Mouse (Mus musculus): ENCODE data around the gene Mrgprg. TPM values are rescaled to one million over a fixed set of nuclear protein-coding genes. Genes with fewer than 3 reads are reported as not detected.
A peak's percentile ranks its signal among the peaks of the same experiment; 100 is the strongest.

Gene Mrgprg
- total RNA-seq, 2 experiments from 2014 or later = not detected

DNA sequence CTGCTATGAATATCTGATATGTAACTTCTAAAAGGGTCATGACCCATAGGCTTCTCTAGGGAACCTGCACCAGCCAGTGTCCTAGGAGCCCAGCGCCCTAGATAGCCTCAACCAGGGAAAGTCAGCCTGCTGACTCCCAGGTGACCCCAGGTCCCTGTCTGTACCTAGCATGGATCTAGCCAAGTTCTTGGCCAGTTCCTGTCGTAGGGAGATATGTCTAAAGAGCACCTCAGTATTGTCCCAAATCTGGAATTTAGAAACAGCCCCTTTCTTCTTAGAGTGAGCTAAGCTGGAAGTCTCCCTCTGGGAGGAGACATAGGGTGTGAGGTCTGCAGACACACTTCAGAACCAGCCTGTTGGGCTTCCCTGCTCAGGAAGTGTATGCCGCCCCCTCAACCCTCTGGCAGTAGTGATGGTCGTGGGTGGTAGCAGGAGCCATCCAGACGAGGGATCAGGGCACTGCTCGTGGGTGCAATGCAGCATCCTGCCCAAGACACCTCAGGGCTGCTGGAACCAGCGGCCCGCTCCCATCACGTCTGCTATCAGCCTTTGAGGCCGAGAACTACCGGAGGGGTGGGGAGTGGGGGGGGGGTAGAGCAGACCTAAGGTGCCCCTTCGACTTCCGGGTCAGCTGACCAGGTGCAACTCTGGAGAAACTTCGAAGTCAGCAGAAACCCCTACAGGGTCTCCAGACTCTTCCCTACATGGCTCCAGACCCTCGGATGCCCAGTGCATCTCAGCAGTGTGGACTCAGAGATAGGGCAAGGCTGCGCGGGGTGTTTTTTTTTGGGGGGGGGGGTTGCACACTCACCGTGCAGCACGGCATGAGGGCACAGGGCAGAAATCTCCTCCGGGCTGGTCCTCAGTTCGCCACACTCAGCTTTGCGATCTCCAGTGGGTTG, 10.4 kb downstream of the Mrgprg start, which contains the start of gene Osbpl5:
Gene Osbpl5, minus strand, starts transcription at position 861 of the 902 bp plus-strand sequence.
- no peak for DNase-seq (ENCODE audit: low spot score in 2 of 2)

DNA sequence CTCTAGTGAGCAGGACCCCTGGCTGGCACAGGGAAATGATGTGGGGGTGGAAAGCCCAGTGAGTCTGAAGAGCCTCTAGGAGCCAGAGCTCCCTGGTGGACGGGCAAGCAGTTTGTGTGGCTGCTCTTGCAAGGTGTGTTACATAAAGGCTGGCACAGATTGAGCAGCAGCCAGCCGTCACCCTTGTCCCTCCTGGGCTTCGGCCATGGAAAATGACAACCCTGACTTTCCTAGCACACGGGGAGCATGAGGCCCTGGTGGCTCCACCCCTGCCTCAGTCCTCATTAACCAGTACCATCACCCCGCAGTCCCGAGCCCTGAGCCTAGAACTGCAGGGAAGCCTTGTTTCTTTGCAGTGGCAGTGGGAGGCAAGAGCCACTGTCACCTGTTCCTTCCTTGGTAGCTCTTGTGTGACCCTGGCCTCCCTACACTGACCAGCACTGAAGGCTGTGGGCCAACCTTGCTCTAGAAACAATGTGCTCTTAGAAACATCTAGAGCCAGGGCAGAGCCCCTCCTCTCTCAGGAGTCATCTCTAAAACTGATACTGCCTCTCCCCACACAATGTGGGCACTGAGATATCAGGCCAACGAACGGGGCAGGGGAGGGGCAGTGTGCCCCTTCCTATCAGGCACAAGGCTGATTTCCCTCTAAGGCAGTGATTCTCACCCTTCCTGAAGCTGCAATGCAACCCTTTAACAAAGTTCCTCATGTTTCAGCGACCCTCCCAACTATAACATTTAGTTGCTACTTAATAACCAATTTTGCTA, 11.3 kb downstream of the Mrgprg start:
- no peak for DNase-seq (ENCODE audit: low spot score in 2 of 2)

DNA sequence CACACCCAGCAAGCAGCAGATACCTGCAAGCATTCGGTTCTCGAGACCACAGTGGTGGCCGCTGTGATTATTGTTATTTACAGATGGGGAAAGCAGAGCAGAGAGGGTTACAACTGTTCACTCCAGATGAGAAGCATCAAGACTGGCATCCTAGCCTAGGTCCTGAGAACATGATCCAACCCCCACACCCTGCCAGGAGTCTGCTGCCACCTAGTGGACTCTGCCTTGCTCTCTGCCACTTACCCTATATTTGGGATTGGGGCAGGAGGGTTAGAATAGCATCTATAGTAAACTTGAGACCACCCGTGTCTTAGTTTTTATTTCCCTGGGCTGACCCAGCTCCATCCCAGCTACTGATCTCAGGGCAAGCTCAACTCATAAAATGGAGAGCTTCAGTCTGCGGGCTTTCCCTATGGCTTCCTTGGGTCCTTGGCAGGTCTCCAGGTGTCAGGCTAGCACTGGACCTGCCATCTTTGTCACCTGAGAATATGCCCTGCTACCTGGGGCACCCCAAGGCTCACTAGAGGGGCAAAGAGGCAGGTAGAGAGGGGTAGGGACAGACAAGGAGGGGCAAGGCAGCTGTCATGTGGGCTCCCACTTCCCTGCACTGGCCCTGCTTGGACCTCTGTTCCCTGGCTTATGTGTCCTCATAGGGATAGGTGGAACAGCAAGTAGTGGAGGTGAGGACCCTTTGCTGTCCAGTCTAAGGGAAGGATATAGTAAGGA, 12.6 kb downstream of the Mrgprg start:
- DNase-seq (ENCODE audit: low spot score in 2 of 2) = peak in 1 of 2 experiments; percentile 58

DNA sequence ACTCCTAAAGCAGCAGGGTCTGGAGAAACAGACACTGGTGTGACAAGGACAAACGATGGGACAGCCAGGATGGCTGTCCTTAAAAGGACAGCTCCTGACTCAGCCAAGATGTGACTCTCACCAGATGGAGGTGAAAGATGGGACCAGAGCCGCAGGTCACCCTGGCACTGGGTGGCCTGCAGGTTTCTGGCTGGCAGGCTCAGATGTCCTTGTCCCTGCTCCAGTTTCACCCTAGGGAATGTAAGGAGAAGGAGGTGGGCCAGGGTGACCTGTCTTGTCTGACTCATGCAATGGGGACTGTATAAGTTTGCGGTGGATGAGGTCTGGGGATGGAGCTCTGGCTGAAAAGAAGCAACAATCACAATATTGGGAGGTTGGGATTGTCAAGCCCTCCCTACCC, 14.2 kb downstream of the Mrgprg start:
- DNase-seq (ENCODE audit: low spot score in 2 of 2) = no peak

DNA sequence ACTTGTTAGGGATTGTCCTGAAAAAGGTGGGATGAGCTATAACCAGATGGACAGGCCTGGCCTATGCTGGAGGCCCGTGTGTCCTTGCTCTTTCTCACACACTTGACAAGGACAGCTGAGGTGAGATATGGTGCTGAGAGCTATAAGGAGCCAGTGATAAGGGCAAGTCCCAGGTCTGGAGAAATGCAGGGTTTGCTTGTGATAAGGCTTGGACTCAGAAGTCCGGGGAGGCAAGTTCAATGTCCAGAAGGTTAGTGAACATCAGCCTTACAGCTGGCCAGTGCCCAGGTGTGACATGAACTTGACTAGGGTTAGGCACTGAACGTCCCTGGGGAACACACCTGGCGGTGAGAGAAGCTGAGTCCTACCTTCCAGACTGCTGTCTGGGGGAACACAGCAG, 14.7 kb downstream of the Mrgprg start:
- DNase-seq (ENCODE audit: low spot score in 2 of 2) = no peak

DNA sequence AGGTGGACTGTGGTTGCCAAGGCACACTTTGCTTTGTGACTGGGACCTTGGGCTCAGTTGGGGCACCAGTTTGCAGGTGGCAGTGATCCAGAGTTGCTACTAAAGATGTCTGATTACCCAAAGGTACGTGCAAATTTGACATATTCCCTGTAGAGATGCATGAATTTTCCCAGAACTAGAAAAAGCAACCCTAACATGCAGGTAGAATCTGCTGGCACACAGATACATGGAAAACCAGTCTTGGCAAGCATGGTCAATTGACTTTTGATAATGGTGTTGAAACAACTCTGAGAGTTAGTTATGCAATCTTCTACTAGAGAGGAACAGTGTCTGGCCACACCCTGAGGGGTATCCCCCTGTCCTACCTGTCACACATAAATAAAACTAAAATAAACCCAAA, 15.4 kb downstream of the Mrgprg start:
- DNase-seq (ENCODE audit: low spot score in 2 of 2) = no peak

DNA sequence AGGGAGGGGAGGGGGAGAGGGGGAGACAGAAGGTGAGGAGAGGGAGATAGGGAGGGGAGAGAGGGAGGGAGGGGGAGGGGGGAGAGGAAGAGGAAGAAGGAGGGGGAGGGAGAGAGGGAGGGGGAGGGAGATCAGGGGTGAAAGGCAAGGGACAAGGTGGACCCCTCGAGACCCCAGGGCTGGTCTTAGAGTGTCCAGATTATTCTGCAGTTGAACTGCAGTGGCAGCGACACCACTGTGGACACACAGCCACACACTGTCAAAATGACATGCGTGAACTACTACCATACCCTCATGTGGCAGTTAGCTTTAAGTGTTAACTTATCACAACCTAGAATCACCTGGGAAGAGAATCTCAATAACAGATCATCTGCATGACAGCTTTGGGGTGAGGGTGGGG, 17.7 kb downstream of the Mrgprg start:
- no peak for DNase-seq (ENCODE audit: low spot score in 2 of 2)

DNA sequence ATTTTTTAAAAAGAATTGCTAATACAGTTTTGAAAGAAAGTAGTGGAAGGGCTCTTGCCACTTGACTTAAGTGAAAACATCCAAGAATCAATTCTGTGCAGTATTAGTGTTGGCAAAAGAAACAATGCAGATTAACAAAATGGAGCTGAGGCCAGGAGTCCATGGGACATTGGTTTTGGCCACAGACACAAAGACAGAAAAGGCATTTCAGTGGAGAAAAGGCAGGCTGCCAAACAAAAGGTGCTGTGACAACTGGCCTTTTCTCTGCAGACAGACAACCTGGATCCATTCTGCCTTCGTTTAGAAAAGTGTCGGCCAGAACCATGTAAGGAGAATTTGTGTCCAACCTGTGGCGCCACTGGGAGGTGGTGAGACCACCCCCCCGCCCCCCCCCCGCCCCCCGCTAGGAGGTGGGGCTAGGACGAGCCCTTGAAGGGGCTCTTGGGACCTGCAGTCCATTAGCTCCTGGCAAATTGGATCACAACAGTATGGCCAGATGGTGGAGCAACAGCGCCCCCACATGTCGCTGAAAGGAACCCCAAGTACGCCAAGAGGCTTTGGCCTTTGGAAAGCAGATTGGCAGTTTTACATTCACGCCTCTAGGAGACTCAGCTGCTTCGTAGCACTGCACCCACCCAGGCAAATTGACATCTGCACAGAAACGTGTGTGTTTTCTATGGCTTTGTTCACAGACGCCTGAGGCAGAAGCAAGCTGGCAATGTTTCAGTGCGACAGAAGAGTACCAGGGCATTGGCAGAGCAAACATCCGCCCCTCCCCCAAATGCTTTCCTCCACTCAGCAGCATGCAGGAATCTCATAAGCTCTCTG, 18.5 kb downstream of the Mrgprg start:
- peak; percentile 77 to 85 for DNase-seq (ENCODE audit: low spot score in 2 of 2)

DNA sequence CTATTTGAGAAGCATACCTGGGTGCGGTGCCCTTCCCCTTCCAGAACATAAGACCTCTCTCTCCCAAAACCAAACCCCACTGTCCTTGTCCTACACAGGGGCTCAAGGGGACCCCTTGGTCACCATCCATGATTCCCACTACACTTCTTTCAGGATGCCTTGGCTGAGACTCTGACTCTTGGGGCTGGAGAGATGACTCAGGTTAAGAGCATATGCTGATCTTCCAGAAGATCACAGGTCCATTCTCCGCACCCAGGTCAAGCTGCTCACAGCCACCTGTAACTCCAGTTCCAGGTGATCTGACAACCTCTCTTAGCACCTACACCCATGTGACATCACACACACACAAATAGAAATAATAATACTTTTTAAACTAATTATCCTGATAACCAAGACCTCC, 26.1 kb downstream of the Mrgprg start:
- DNase-seq (ENCODE audit: low spot score in 2 of 2) = no peak

DNA sequence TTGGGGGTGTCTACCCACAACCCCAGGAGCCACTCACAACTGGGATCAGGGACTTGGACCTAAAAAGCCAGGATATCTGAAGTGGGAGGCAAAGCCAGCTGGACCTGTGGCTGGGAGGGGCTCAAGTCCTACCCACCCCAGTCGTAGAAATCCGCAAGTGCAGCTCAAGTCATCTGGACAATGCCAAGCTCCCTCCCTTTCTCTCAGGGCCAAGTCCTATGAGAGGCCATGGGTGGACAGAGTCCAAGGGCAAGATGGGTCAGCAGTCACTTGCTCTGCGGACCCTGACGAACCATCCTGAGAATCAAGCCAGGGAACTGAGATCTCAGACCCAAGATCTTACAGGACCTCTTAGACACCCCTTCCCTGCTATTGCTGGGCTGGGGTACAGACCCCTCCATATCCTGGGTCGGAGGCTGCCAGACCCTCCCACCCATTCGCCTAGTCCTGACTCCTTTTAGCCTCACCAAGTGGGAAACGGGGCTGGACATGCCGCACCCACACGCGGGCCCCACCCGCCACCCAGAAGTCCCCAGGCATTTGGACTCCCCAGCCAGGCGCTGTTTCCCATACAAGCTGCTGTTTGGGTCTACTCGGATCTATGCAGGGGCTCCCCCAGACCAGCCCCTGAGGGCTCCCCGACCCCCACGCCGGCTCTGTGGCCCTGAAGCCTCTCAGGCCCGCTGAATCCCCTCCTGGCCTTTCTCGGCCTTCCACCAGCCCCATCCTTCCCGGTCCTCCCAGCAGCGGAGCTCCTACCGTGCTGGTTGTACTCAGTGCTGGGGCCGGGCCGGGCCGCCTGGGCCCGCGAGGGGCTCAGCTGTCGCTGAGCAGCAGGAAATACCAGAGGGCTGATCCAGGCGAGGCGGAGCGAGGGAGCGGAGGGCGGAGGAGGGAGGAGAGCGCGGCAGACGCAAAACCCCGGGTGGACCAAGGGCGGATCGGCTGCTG, 27.0 kb downstream of the Mrgprg start:
- peak; percentile 83 to 90 for DNase-seq (ENCODE audit: low spot score in 2 of 2)

DNA sequence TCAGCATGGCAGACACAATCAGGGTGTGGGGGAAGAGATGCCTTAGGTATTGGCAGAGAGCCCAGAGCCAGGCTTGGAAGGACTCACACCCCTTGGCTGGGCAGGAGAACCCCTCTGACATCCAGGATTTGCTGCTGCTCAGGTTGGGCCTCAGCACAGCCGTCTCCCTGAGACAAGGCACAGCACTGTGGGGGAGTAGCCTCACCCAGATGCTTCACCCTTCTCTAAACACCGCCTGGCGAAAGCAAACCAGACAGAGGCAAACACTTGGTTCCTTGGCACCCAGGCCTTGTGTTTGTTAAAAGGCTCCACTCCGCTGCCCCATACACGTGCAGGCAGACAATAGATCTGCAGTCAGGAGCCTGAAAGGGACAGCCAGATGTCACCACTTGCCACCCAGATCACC, 28.2 kb downstream of the Mrgprg start:
- DNase-seq (ENCODE audit: low spot score in 2 of 2) = no peak

DNA sequence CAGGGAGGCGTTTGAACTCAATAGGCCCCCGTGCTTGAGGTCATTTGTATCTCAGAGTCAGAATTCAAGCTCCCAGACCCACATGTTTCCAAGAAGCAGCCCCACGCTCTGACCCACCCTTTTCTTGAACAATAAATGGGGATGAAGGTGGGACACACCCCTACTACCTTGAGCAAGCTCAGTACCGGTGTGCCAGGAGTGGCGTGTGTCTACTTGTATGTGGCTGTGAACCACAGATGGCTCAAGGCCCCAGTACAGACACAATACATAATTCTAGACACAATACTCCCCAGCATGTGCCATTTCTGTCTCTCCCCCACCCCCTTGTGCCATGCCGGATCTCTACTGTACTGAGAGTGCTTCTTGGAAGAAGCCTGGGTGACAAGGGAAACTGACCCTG, 28.6 kb downstream of the Mrgprg start:
- DNase-seq (ENCODE audit: low spot score in 2 of 2) = no peak

DNA sequence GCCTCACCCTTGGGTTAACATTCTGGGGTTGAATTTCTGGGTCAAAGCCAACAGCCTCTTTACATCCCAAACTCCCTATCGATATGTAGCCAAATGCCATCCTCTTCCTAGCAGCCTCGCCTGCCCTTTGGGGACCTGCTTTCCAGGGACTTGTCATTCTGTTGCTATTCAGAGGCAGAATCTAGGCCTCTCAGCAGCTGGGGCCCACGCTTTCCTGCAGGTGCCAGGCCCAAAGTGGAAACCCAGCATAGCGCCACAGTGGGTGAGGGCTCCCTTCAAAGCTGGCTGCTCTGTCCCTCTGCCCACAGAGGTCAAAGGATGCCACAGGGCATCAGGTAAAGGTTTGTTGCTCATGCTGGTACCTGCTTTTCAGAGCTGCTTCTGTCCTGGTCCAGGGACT, 33.0 kb downstream of the Mrgprg start:
- DNase-seq (ENCODE audit: low spot score in 2 of 2) = no peak

DNA sequence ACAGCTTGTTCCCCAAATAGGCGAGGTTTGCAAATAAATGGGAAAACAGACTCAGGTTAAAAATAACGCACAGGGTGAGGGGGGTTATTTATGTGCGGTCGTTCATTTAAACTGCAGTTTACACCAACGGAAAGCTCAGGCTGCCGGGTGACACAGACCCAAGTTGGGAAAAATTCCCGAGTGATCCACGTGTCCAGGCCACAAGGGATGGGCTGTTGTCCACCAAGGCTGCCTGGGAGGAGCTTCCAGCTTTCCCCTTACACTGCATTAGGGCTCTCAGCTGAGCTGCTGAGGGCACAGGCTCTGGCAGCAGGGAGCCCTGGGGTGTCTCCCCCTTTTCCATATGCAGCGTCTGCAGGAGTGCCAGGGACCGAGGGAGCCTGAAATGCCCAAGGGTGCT, 36.9 kb downstream of the Mrgprg start:
- DNase-seq (ENCODE audit: low spot score in 2 of 2) = no peak

DNA sequence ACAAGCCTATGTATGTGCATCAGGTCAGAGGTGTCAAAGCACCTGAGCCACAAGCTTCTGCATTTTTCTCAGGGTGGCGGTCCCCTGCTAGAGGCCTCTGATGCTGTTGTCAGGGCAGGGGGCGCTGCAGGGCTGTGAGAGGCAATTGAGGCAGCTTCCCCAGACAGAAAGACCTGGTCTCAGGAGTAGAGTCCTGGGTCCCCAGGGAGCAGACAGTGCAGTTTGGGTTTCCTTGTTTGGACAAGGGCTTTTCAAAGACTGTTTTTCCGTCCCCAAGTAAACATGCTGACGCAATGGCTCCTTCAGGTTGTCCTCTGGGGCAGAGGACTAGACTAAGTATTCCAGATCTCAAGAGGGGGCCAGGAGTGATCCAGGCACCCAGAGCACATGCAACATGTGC, 40.4 kb downstream of the Mrgprg start:
- no peak for DNase-seq (ENCODE audit: low spot score in 2 of 2)

DNA sequence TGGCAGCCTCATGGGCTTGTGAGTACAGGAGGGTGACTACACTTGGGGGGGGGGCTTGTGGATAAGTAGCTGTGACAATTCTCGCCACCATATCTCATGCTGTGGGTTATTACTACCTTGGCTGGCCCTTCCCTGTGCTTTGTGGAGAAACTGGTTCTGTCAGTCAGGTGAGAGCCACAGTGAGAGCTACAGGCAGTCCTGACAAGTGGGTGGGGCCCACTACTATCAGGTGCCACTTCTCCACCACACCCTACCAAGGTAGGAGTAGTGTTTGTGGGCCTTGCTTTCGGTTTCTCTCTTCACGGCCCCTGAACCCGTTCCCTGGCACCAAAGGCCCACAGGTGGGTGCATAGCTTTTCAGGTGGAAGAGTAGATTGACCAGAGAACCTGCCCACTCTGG, 43.0 kb downstream of the Mrgprg start:
- no peak for DNase-seq (ENCODE audit: low spot score in 2 of 2)

DNA sequence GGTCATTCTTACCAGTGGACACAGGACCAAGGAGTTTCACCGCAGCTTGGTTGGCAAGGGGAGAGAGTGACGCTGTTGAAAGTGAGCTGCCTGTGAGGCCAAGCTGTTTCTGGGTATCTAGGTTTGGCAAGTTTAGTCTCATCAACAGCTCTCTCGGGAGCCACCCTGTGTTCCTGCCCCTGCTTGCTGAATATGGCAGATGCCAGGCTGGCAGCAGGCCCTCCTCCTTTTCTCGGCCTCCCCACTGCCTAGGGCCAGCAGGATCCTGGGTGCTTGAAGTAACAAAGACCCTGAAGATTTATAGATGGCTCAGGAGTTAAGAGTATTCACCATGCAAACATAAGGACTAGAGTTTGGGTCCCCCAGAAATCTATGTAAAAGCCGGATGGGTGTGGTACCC, 44.1 kb downstream of the Mrgprg start:
- no peak for DNase-seq (ENCODE audit: low spot score in 2 of 2)

DNA sequence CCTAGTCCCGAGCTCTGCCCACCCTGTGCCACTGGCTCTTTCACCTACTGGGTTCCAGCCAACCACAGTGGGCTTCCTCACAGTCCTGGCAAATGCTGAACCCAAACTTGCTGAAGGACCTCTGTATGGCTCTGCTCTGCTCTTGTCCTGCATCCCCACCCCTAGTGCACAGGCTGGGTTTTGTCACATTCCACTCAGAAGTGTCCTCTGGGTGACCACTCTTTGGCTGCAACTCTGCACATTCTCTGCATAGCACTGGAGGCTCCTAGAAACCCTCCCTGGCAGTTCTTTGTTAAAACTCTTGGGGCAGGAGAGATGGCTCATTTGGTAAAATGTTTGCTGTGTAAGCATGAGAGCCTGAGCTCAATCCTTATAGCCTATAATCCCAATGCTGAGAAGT, 49.0 kb downstream of the Mrgprg start:
- no peak for DNase-seq (ENCODE audit: low spot score in 2 of 2)

Data from gastrocnemius, postnatal 4 days (tissue).